Mouse (Mus musculus) embryonic stem cell, embryonic (primary cell): ENCODE measurements at regions not wholly inside any gene's neighbourhood (a gene's known extent, or its start where the extent isn't known, plus 50 kb on each side); places are given as distances from the start of the nearest gene placed in this dataset.

Experiments
- CTCF ChIA-PET, 4 experiments: fragments of 300-600 bp in 2 of 4; fragments of 350-600 bp in 2 of 4; sonication (Branson Sonifier 250); formaldehyde crosslinking; loops; one replicate each; lab custom pipeline; 2022; ENCODE audit warnings: inconsistent platforms in 2 of 4; lab: Charles Lee
- POLR2A ChIA-PET, 4 experiments: fragments of 300-600 bp in 2 of 4; fragments of 350-600 bp in 2 of 4; sonication (Branson Sonifier 250); formaldehyde crosslinking; loops; one replicate each; lab custom pipeline; 2022; ENCODE audit warnings: antibody characterized with exemption in 4 of 4, inconsistent platforms in 1 of 4; lab: Charles Lee

- POLR2A ChIA-PET: no interaction called here
- CTCF ChIA-PET: interaction anchor here in 1 of 4 experiments (0.6 kb wide), 1 partner anchor 113 kb away, joined by 3 read pairs; no protein-coding TSS in a partner anchor
These were observed 1463.8 kb downstream of the Fstl5 start for GRCm38 (mm10) chr3:77537848-77538247.

- ChIA-PET POLR2A (no interaction called here), CTCF (no interaction called here)
These were observed 1503.2 kb downstream of the Fstl5 start for GRCm38 (mm10) chr3:77577267-77577666.

GRCm38 (mm10) chr3:77587218-77587617 lies 1513.1 kb downstream of the Fstl5 start:
- POLR2A ChIA-PET: no interaction called here
- CTCF ChIA-PET: no interaction called here
